Mouse (Mus musculus) mature B cell (primary cell): ENCODE data around the gene Tmf1.

ENCODE experiments used
- in situ Hi-C: fragments of 300-500 bp; cut with MboI; formaldehyde crosslinking; loops from 2 replicates; pipeline ENCODE4 v1.14.3; 2019

Tmf1 gene

DNA sequence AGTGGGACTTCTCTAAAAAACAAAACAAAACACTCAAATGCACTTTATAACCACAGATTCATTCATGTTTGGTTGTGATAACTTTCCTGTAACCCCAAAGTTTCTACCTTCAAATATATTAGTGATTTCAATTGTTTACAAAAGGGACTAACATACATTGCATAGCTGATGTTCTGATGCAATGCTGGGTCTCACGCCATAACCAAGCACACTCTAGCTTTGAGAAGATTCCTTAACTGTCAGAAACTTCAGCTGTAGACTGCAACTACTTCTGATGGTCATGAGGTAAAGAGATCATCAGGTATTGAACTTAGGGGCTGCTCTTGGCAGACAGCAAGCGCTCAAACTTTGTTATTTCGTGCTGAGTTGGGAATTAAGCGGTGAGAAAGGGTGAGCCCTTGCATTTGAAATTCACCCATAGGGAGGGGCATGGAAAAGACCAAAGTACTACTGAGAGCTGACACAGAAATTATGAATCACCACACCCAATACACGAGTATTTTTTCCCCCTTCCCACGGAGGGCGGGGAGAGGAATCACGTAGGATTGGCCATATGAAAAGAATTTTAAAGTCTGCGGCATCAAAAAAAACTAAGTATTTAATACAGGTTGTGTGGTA, 25.4 kb upstream of the Tmf1 start:
- in situ Hi-C loops, result no loop called here

DNA sequence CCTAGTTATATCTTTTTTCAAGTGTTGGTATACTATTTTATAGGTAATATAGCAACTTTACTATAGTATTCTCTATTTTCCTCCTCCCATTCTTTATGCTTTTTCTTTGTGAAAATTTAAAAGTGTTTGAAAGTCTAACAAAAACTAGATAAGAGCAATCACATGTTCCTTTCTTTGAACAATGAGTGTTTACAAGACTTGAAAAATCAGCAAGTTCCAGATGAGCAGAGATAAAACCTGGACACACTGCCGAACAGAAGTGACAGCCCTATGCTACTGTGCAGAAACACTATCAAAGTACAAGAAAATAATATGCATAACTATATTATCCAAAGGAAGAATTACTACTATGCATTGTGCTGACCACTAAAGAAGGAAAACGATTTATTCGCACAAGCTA, 23.6 kb upstream of the Tmf1 start:
- in situ Hi-C loops, result no loop called here

DNA sequence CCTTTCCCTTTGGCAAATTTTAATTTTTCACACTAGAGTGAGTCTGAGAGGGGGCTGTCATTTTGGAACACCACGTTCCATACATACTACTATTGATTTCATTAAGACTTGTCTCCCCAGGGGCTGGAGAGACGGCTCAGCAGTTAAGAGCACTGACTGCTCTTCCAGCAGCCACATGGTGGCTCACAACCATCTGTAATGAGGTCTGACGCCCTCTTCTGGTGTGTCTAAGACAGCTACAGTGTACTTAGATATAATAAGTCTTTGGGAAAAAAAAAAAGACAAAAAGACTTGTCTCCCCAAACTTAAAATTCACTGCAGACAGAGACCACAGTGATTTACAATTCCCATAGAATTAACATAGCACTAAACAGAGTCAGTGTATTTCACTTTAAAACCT, 21.5 kb upstream of the Tmf1 start:
- in situ Hi-C loops, result no loop called here

DNA sequence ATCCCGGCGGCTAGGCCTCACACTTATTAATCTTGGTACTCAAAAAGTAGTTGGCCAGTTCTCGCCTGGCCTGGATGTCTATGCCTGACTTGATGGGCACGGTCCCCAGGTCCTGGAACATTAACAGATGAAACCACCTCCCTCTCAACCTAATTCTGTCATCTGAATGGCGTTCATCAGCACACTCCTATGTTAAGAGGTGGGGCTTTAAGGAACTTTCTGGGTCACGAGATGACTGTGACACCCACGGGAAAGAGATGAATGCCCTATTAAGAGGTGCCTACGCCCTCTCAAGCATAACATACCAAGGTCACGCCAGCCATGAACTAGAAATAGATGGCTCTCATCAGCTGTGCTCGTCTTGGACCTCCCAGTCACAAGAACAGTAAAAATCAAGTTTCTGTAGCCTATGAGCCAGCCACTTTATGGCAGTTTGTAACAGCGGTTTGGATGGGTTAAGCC, 476 bp upstream of the Tmf1 start:
- in situ Hi-C loops, result no loop called here

DNA sequence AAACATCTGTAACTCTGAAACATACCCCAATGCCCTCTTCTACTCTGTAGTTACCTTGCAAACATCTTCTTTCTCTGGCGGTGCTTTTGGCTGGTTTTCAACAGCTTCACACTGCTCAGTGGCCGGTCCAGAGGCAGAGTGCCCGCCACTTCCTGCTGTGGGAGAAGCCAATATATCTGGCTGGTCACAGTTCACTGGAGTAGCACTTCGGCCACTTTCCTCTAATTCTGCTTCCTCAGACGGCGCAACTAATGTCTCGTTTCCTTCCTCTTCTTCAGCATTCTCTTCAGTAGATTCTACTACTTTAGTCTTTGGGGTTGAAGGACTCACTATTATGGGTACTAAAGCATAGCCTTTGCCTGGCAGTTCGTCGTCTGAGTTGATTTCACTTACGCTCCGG, 3.2 kb downstream of the Tmf1 start:
- in situ Hi-C loops, result no loop called here

DNA sequence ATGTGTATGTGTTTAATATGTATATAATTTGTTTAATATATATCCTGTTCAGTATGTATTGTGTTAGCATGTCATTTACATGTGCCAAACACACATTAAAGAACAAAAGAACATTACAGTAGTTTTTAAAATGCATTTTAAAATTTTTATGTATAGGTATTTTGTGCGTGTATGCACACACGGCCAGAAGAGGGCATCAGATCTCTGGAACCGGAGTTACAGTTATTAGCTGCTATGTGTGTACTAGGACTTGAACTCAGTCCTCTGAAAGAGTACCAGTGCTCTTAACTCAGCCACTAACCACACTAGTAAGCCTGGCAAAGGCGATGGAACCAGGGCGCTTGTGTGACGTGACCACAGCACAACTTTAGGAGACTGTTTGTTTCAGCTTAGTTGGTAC, 28.8 kb downstream of the Tmf1 start:
- in situ Hi-C loops, result no loop called here

DNA sequence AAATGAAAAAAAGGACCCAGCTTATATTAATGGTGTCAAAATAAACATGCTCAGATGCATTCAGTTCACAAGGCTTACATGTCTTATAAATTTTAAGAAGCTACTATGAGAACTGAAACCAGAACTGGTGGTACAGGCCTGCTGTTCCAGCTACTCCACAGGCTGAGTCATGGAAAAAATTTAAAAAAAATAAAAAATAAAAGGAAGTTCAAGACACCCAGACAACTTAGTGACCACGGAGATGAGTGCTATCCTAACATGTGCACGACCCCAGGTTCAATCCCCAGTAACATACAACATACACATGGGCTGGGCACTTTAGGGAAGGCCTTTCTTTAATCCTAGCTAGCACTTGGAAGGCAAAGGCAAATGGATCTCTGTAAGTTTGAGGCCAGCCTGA, 29.2 kb downstream of the Tmf1 start:
- in situ Hi-C loops, result no loop called here

DNA sequence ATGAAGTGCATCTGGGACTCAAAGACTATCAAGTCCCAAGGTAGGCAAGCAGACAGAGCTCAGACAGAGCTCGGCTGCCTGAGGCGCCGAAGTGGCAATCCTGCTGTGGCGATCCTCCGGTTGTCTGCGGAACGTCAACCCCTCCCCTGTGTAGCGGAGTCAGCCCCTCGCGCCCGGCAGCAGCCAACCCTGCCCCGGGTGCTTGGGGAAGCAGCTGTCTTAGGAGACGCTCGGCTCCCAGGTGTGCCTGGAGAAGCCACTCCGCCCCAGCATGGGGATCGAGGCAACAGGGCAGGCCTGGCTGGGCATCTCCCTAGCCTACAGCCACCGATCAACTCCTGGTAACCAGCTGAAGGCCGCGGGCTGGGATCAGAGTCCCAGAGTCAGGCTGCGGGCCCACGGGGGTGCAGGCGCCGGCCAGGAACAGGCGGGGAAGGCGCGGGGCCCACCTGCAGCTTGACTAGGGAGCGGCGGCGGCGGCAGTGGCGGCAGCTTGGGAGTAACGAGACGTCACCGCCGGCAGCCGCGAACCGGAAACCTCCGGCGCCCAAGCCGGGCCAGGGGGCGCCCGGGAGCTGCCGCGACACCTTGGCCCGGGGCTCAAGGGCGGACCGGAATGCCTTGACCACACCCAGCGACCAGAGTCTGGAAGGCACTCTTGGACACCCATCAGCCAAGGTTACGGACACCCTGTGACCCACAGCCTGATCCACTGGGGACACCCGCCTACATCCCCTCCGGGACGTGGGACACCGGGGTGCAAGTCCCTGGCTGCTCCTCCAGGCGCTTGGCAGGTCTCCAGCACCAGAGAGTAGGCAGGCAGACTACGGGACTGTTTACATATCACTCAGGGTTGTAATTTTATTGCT, 30.3 kb downstream of the Tmf1 start, which contains the start of gene Eogt:
TSS of gene Eogt (minus strand) at position 800 of the 869 bp plus-strand sequence.
- in situ Hi-C loops, result no loop called here

DNA sequence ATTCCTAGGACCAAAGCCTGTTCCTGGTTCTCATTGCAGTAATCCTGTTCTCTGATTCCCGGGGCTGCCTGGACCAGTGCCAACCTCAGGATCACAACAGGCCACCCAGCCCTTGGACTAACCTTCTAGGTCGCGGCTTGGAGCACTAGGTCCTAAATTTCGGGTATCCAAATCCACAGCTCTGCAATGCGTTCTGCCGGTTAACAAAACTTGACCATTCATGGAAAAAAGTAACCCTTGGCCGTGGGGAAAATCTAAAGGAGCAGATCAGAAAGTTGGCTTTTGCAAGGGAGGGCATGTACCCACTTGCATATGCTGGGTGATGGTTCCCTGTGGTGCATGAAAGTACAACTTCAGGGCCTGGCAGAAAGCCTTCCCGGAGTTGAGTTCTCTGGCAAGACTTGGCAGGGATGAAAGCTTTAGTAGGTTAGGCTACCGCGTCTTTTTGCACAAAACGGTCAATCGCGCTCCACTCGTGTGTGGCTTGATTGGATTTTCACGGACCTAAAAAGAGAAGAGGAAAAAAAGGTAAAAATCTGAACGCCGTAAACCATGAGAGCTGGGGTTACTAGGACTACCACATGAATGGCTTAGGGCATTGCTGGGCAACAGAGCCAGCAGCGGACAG, 31.1 kb downstream of the Tmf1 start:
- in situ Hi-C loops, result no loop called here

DNA sequence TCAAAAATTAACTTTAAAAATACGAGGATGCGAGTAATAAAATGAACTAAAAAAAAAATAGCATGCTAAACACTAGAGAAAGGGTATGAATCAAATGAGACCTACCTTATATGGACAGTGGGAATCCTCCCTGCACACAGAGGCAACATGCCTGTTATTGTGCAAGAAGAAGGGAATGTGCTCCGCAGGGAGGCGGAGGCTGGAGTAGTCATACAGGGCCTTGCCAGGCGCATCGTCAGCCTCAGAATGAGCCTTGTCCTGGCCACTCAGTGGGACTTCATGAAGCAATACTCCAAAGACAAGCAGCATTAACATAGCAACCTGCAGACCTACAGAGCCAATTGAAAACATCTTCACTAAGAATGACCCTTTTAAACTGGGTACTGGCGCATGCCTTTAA, 33.8 kb downstream of the Tmf1 start:
- in situ Hi-C loops, result no loop called here

DNA sequence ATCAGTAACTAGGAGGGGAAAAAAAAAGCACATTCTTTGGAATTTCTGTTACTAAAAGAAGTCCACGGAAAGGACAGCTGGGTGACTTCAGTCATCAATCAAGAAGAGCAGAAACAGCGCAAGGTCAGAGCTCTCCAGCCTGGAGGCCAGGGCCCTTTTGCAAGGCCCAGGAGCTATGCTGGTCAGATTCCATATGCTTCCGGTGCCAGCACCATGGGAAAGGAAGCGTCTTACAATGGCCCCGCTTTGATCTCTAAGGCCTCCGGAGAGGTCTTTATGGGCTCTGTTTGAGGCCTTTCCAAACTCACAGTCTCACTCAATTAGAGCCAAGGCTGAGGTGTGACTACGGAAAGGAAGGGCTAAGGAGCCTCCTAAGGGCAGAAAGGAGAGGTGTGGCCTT, 34.6 kb downstream of the Tmf1 start:
- in situ Hi-C loops, result no loop called here

DNA sequence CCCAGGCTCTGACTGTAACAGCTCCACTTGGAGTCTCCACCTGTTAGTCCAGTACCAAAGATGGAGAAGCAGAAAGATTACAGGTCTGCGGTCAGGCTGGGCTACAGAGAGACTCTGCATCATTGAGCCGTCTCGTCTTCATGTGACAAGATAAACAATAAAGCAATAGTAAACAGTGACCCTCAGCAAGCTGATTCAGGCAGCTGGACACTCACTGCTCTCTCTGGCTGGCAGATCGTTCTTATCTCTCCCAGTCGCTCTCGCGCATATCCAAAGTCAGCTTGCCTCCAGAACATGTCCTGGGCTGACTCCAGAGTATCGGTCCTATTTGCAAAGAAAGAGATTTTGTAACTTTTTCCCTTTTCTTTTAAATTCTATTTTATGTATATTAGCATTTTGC, 36.3 kb downstream of the Tmf1 start:
- in situ Hi-C loops, result no loop called here

DNA sequence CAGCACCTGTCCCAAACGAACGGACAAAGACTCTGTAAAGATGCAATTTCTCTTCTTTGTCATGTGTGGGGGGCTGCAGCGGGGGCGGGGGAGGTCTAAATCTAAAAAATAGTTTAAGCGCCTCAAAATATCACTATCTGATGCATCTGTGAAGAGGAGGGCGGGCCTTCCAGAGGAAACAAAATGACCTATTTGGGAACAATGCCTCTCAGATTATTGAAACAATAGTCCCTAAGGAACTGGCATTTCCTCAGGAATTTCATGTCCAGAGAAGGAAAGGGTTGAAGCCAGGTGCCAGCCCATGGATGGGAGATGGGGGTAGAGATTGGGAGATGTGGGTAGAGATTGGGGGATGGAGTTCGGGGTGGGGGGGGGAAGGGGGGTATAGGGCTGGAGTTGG, 37.1 kb downstream of the Tmf1 start:
- in situ Hi-C loops, result no loop called here

DNA sequence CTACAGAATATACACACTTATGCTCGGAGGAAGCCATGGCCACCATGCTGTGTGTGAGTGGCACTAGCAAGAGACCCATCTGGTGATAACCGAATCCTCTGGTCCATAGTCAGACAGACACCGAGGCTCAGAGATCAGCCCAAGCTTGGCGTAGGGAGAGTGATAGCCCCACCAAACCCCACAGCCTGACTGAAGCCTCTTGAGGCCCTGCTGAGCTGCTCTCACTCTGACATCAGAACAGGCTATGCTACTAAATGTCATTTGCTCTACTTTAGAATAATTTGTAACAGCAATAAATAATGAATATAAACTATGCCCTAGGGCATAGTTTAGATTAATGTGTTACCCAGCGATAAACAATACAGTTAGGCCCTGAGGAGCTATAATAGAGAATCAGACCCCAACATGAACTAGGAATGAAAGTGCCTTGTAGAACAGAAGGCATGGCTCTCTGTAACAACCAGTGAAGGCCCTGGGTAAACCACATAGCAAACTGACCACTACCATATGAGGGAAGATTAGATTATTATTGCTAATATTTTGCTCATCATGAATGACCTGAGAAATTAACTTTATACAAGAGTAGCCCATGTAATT, 46.1 kb downstream of the Tmf1 start:
- in situ Hi-C loops, result no loop called here

DNA sequence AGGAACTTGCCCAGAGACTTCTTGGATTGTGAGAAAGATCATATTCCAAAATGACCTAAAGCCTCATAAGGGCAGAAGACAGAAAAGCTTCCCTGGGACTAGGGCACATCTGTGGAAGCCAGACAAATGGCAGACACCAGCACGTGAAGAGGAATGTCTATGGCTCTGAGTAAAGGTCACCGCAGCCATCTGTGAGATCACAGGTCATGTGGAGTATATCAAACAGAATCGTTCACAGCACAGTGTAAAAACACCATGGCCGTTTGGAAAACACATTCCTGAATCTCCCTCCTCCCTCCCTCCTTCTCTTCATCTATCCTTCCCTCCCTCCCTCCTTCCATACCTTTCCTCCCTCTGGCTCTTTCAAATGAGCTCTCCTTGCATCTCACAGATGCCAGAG, 47.1 kb downstream of the Tmf1 start:
- in situ Hi-C loops, result no loop called here

DNA sequence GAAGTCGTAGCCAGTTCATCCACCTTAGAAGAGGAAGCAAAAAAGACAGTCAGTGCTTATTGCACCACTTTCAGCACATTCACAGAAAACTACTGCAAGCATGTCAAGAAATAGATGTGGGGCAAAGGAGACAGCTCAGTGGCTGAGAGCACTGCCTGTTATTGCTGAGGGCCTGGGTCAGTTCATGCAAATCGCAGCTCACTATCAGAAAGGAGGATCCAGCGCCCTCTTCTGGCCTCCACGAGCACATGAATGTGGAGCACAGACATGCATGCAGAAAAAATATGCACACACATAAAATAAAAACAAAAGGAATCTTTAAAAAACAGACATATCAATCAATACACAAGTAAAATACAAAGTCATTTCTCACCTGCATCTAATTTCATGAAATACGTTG, 47.9 kb downstream of the Tmf1 start:
- in situ Hi-C loops, result no loop called here

DNA sequence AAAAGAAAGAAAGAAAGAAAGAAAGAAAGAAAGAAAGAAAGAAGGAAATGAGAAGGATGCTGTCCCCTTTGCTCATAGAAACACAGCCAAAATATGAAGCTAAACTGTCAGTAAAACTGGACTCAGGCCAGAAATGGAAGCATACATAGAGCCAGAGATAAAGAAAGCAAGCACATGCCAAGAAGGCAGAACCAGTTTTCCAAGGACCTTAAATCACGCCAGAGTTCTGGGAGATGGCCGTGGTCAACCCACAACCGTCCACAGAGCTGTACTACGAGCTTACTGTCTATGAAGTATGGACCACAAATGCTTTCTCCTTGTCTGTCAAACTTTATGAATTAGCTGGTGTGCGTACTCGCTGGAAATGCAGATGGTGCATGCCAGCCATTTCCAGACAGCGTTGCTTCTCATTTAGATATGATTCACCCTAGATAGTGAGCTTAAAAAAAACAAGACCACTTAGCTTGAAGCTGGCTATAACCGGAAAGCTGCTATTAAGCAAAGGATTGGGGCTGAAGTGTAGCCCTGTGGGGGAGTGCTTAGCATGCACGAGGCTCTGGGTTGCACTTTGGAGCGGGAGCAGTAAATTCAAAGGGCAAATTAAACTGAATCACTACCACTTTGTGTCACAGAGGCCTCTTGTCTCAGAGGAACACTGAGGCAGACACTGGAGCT, 54.4 kb downstream of the Tmf1 start:
- in situ Hi-C loops, result no loop called here

DNA sequence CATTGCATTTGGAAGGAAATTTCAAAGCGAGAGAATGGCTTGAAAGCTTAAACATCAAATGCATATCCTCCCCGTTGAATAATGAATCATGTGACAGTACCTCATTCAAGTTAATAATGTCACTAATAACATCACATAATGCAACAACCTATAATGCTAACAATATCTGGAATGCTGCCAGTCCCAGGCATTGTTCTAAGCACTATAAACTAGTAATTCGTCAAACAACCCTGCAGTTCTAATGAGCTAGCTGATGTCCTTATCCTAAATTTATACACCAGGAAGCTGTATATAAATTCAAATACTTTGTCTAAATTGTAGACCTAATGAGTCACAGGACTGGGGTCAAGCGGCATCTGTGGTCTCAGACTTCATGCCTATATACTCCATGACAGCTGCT, 58.0 kb downstream of the Tmf1 start:
- in situ Hi-C loops, result no loop called here

DNA sequence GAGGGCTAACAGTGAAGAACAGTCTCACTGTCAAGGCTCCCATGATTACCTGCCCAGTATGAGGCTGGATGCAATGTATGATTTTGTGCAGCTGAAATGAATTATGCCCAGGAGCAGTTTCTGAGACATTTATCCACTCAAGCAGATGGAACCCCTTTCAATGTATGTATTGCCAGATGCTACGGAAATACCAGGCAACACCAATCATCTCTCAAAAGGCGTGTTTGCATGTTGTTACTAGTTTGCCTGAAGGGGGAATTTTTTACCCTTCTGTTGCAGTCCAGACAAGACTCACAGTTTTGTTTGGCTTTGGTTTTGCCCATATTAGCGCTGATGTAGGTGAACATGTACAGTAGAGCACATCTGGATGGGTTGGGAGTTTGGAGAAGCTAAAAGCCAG, 60.6 kb downstream of the Tmf1 start:
- in situ Hi-C loops, result no loop called here

DNA sequence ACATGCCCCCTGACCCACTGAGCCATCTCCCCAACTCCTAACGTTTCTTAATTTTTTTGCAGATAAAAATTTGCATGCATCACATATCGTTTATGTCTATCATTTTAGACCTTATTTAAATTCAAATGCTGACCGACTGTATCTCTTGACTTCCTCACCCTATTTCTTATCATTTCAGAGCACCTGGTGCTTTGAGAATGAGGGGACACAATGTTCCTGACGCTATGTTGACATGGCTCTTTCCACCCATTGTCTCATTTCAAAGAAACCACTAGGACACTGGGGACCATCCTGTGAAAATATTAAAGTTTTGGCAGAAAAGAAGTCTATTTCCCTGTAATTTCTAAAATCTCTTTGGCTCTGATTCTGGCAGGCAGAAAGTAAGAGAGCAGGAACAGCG, 62.0 kb downstream of the Tmf1 start:
- in situ Hi-C loops, result no loop called here

DNA sequence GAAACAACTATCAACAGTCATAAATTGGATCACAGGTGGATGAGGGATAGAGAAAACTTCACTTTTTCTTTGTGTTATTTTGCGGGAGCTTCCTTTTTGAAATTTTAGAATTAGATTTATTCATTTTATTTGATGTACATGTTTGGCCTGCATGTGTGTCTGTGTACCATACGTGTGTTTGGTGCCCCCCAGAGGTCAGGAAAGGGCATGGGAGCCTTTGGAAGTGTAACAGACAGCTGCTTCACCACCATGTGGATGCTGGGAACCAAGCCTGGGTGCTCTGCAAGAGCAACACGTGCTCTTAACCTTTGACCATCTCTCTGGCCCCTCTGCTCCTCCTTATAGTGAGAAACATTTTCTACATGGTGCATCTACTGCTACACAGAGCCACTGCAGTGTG, 64.1 kb downstream of the Tmf1 start:
- in situ Hi-C loops, result no loop called here

DNA sequence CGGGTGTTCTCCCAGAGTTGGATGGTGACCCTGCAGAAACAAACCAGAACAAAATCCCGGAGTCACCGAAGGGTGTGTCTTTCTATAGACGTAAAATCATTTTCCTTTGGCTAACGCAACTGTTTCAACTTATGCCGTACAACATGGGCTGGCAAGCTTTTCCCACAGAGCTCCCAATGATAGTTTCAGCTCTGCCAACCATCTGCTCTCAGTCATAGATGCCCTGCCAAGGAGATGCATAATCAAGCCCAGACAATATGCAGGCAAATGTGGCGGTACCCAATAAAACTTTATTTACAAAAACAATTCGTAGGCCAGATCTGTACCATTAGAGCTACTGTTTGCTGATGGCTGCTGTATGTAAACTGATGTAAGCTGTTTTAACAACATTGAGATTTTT, 66.7 kb downstream of the Tmf1 start:
- in situ Hi-C loops, result no loop called here
